Mouse (Mus musculus) ovary, postnatal 14 days (tissue): ENCODE measurements around the gene Ccdc171.

Experiments used
- DNase-seq: peaks from one replicate; pipeline ENCODE4 v3.0.0; 2022; ENCODE audit warnings: low spot score

Ccdc171 gene

DNA sequence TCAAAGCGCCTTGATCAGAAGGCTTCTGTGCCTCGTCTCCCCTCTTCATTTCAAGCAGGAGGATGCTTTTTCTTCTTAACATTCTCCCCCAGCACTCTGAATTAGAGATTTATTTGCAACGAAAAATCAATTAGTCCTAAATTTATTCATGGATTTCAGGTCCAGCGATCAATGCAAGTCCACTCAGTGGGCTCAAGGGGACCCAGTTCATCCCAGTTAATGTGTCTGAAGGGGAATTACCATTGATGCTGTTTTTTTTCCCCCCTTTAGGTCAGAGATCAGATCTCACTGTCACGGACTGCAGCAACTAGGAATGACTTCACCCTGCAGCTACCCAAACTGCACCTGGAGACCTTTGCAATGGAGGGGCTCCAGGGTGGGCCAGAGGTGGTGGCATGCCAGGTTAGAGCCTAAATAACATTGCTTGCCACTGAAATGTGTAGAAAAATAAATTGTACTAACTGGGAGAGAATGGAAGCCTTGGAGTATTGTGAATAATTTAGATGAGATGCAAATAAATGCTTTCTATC lies 269.6 kb downstream of the Ccdc171 start:
- no peak for DNase-seq

DNA sequence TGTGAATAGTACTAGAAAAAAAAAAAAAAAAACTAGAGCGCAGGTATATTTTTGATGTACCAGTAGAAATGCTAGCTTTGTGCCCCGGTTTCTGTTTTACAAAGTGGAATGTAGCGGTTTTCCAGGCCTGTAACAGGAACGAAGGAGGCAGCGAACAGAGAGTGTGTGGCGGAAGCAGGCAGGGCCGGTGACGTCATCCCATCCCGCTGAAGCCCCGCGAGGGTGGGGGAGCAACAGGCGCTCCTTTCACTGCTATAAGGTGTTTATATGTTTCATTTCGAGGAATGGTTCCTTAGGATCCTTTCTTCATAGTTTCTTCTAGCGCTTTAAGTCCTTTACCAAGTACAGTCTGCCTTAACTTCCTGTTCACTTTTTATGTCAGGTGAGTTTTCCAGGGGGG lies 272.6 kb downstream of the Ccdc171 start:
- DNase-seq, result no peak

DNA sequence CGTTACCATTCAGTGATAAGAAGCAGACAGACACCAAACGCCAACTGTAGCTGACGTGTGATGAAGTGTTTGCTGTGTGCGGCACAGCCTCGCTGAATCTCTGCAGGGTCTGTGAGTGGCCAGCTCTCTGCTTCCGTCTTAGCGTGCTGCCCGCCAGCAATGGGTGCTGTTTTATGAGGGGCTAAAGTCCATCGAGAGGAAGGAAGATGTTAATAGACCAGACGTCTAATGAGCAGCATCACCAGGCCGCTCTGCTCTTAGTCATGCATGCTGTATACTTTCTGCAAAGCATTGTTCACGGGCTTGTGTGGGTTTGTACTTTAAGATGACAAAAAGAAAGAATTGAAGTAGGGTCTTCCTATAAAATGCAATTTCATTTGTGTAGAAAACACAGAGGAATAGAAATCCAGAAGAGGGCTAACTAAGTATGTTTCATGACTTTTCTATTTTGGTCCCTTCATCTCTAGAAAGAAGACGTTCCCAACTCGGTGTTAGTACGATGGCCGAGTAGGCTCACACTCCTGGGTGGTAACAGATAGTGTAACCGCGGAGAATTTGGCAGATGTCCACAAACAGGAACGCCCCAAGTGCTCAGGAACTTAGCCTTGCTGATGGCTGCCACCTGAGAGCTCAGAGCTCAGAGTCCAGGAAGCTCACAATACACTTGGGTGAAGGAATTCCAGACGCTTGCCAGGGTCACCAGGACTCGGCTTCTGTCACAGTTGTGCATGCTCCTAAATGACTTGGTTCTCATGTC lies 273.5 kb downstream of the Ccdc171 start:
- no peak for DNase-seq

DNA sequence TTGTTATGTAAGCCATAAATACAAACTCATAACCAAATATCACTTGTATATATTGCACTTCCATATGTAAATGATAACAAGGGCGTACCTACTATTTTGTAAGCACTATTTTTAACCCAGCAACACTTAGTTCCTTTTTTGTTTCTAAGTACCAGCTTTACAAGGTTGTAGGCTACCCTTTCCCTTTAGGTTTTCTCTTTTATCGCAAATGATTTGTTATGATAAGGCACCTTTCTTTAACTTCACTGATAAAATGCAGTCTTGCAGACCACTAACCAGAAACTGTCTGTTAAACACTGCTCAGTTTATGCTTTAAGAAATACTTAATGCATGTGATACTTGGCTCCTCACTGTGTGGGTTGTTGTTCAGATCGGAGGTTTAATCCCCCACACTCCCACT lies 275.1 kb downstream of the Ccdc171 start:
- DNase-seq, result no peak

DNA sequence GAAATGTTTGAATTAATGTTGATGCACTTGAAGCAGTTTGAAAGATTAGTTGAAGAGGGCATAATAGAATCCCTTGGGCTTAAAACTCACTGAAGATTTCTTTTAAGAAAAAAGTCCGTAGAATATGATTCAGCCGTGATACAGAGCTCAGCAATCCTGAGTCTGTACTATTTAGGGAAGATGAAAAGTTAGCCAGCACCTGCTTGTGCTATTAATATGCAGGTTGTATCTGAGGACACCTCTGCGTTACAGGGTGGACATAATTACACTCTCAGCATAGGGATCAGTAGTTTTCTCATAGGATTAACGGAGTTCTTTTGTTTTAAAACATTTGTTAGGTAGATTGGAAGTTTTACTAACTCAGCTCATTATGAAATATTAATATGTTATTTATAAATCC lies 291.6 kb downstream of the Ccdc171 start:
- no peak for DNase-seq

DNA sequence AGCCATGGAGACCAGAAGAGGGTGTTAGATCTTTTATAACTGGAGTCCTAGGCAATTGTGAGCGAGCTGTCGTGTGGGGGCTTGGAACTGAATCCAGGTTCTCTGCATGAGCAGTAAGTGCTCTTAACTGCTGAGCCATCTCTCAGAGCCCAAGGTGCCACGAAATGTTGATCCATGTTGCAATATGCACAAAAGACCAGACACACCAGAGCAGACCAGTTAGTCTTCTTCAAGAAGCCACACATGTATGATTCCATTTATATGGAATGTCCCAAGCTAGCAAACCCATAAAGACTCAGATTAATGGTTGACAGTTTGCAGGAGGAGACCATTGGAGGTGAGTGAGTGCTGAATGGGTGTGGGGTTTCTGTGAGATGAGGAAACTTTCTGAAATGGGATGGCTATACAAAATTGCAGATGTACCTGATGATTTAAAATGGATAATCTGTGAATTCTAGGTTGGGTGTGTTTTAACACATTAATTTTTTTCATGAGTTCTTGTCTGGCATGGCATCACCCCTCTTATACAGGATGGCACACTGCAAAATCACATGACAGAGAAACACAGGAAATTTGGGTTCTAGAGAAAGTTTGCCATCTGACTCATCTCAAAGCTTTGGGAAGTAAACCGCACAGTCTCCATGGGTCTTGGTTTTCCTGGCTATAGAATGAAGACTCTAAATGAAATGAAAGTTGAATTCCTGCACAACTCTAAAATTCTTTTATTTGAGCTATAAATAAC lies 304.5 kb downstream of the Ccdc171 start:
- no peak for DNase-seq

DNA sequence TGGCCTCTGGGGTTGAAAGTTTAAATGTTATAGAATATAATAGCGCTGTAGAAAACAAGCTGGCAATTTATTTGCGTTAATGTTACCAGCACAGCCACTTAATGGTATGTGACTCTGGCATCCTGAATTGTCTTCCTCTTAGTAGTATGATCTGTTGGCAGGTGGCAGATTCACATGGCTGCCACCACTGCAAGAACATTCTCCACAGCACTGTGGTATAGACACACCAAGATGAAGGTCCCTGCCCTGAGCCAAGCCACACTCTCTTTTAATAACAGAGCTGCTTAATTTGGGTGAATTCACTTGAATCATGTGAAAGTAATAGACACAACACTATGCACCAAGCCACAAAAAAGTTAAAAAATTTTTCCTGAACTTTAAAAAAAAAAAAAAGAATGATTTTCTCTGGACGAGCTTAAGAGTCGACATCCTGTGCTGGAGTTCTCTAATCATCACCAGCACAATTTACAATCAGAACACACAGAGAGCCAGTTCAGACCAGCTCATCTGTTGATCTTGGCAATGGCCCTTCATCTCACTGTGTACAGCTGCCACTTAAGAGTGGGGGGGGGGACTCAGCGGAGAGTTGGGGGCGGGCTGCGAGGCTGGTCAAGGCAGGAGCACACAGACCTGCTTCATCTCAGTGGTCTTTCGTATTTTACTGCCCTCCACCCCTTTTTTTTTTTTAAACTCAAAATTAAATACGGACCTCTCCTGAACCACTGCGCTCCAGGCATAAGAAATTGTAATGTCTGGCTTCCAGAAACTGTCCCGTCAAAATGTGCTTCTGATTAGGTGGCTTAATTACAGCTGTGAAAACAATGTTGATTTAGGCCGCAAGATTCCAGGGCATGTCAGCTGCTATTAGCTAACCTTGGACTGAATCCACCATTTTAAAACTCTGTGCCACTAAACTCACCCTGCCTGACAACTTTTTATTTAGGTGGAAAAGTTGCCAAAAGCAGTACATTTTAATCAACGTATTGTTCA lies 305.8 kb downstream of the Ccdc171 start:
- DNase-seq, result no peak

DNA sequence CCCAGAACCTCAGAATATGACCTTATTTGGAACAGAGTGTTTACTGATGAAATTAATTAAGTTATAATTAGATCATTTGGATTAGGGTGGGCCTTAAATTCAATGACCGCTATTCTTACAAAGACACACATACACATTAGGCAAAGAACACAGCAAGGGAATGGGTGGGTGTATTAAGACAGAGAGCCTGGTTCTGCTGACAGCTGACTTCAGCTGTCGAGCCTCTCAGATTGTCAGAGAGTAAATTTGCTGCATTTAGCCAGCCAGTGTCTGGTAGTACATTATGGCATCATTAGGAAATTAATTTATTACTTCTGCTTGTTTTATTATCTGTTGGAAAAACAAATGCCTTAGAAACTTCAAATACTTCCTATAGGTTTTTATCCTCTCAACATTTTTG lies 313.7 kb downstream of the Ccdc171 start:
- DNase-seq, result no peak

DNA sequence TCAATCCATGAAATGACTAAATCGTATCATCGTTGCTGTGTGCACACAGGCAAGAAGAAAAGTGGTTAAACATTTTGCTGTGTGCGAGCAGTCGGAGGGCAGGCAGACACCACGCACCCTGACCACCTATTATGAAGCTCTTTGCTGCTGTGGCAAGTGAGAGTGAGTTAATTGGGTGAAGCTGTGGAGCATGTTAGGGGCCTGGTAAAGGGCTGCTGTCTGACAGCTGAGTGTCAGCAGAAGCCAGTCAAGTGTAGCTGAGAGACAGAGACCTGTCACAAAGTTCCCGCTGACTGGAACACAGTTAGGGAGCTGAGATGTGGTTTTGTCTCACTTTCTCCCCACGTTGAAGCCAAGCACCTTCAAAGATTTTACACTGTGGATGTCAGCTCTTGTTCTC lies 321.0 kb downstream of the Ccdc171 start:
- no peak for DNase-seq

DNA sequence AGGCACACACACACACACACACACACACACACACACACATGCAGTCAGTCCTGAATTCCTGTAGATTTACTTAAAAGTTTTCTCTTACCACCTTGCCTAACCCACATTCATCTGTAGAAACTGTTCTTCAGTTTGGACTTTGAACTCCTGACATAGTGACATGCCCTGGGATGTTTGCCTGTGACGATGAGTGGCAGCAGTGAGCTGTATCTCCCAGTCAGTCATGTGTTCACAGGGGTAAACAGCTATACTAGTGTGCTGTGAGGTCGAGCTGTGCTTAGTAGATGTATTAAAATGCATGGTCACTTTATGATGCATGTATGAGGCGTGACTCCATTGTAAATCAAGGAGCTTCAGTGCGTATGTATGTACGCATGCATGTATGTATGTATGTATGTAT lies 328.5 kb downstream of the Ccdc171 start:
- DNase-seq, result no peak

DNA sequence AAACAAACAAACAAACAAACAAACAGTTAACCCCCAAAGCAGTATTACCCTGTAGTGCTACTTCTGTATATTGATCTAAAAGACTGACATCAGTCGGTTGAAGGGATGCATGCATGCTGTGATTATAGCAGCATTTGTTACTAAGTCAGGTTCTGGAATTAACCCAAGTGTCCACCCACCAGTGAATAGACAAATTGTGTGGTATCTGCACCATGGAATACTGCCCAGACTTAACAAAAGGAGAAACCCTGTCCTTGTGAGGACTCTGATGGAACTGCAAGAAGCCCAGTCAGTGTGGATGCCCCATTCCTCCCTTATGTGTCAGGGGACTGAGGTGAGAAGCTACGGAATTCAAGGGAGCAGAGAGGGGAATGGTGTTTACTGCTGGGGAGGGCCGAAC lies 336.4 kb downstream of the Ccdc171 start:
- DNase-seq, result no peak

DNA sequence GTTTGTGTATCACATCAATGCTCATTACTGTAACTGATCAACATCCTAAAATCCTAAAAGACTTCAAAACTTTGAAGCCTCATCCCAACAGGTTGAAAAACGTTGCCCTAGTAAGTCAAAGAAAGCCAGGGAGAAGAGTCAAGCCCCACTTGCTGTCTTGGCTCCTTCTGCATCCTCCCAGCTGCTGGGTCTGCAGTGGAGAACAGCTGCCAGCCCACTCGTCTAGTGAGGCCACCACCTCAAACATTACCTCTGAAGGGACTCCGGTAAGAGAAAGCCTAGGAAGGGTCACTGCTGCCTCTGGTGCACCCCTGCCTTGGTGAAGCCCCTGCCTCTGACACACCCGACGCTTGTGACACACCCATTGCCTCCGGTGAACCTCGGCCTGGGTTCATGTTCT lies 336.9 kb downstream of the Ccdc171 start:
- DNase-seq, result no peak

DNA sequence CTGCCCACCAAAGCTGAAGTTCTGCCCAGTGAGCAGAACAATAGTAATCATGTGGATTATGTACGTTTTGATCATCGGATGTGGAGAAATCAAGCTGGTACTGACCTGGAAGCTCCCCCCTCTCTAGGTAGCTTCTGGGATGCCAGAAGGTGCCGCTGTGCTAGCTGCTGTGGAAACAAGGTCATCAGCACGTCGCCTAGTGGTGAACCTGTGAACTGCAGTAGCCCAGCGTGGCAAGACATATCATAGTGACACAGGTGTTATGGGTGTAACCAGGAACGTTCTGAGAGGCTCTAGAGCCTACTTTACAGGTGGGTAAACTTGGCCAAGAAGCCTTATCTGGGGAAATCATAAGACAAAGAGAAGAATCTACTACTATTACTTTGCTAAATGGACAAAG lies 351.3 kb downstream of the Ccdc171 start:
- DNase-seq, result no peak

DNA sequence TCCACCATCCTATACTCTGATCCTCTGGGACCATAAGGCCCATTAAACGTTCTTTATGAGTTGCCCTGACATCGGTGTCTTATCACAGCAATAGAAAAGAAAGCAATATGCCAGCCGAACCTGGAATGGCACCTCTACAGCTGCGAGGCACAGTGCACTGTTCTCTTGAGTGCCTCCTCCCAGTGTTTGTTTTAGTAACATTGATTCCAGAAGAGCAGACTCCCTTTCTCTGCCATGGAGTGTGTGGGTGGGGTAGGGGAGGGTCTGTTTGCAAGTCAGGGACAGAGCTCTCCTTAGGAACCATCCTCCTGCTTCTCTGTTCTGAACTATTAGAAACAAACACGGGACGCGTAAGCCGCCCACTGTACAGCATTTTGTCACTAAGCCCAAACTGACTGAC lies 352.9 kb downstream of the Ccdc171 start:
- no peak for DNase-seq

DNA sequence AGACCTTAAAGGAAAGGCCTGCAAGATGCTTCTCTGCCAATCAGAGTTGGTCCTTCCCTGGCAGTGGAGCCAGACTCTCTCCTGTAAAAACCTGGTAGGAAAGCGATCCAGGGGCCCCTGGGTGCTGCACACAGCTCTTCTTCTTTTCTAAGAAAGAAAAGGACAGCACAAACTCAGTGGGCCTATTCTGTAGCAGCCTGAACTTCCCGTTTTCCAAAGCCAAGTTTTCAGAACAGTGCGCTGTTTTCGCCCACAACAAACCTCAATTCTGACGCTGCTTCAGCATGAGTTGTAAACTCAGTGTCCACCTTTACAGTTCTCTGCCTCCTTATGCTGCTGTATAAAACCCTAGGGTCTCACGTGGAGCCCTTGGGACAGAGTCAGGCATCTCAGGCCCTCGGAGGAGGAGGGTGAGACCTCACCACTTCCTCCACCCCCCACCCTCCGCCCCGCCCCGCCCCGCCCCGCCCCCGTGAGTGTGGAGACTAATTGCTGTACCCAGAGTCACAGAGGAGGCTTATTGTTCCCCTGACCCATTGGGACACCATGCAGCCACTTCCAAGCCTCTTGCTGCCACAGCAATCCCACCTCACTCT lies 363.2 kb downstream of the Ccdc171 start:
- DNase-seq, result no peak

DNA sequence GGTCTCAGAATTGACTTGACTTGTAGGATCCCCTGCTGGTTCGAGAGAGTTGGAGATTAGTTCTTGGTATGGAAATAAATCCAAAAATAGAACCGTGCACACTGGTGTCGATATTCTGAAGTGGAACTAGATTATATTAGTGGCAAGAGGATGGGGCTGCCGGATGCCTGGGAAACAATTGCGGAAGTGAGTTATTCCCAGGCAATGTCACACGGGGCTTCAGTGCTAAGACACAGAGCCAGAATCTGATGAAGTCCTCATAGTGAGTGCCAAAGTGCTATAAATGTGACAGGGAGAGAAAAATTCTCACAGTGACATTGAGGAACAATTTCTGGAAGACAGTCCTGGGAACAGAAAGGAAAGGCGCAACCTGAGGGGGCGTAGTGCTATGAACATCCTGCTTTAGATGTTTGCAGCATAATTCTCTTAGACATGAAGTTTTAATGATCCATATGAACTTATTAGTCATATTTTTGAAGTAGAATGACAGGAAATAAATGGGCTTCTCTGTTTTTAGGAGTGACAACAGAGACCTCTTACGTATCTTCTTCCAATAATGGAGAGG lies 376.8 kb downstream of the Ccdc171 start:
- DNase-seq, result no peak
